Mouse (Mus musculus) intestine, embryonic 14.5 days (tissue): Measurements from ENCODE around the gene Crat. TPM values are rescaled to one million over a fixed set of nuclear protein-coding genes. Genes with fewer than 3 reads are reported as not detected.
A peak's percentile ranks its signal among the peaks of the same experiment; 100 is the strongest.

Experiments
- ATAC-seq: fragments of 200-750 bp; cut with Nextera tagmentation; replicated peaks from 2 replicates; pipeline ENCODE4 v1.8.0; 2017; ENCODE audit warnings: low read depth, moderate number of reproducible peaks, moderate TSS enrichment, moderate library complexity; ENCODE audit not compliant: low FRiP score, low TSS enrichment
- DNase-seq: peaks from one replicate; pipeline ENCODE4 v3.0.0-alpha.2; 2018; ENCODE audit warnings: low spot score
- H3K27ac ChIP-seq: fragments of 300-500 bp; sonication (generic); 2 replicates; pipeline ENCODE4 v1.5.1; 2014; ENCODE audit warnings: low read depth, mild to moderate bottlenecking, control low read depth
- H3K27me3 ChIP-seq: fragments of 300-500 bp; sonication (generic); replicated peaks from 2 replicates; pipeline ENCODE4 v1.6.1; 2014; ENCODE audit warnings: low read length, control low read depth; ENCODE audit not compliant: control insufficient read depth, insufficient read depth
- H3K36me3 ChIP-seq: fragments of 300-500 bp; sonication (generic); 2 replicates; pipeline ENCODE4 v1.6.1; 2014; ENCODE audit warnings: low read length, control low read depth; ENCODE audit not compliant: control insufficient read depth, insufficient read depth
- H3K4me1 ChIP-seq: fragments of 300-500 bp; sonication (generic); replicated peaks from 2 replicates; pipeline ENCODE4 v1.6.1; 2014; ENCODE audit warnings: low read length, control low read depth, mixed read lengths; ENCODE audit not compliant: control insufficient read depth, insufficient read depth
- H3K4me2 ChIP-seq: fragments of 300-500 bp; sonication (generic); 2 replicates; pipeline ENCODE4 v1.6.1; 2014; ENCODE audit warnings: low read length
- H3K4me3 ChIP-seq: fragments of 300-500 bp; sonication (generic); 2 replicates; pipeline ENCODE4 v1.5.1; 2014; ENCODE audit warnings: low read depth, low read length, control low read depth, mixed read lengths
- H3K9ac ChIP-seq: fragments of 300-500 bp; sonication (generic); 2 replicates; pipeline ENCODE4 v1.6.1; 2014; ENCODE audit warnings: mild to moderate bottlenecking, low read length
- H3K9me3 ChIP-seq: fragments of 300-500 bp; sonication (generic); 2 replicates; pipeline ENCODE4 v1.6.1; 2016; ENCODE audit warnings: low read length, control low read depth; ENCODE audit not compliant: control insufficient read depth
- WGBS: fragments of 180-500 bp; shearing (Covaris S2); extraction: QIAGEN DNeasy Blood & Tissue Kit; methylation state at CpG from one replicate; pipeline ENCODE4 v1.1.7; 2014; 5-methylcytosine and 5-hydroxymethylcytosine counted together
- polyA plus RNA-seq: library from polyadenylated mRNA; unstranded; fragments of >200 nt; fragmentation: Nextera tagmentation; extraction: Ambion mirVana; gene quantifications from 2 replicates; pipeline ENCODE4 v1.2.1, GENCODE M21; 2014

The Crat gene
- 22.6 and 25.3 TPM in 2 replicates for polyA plus RNA-seq

DNA sequence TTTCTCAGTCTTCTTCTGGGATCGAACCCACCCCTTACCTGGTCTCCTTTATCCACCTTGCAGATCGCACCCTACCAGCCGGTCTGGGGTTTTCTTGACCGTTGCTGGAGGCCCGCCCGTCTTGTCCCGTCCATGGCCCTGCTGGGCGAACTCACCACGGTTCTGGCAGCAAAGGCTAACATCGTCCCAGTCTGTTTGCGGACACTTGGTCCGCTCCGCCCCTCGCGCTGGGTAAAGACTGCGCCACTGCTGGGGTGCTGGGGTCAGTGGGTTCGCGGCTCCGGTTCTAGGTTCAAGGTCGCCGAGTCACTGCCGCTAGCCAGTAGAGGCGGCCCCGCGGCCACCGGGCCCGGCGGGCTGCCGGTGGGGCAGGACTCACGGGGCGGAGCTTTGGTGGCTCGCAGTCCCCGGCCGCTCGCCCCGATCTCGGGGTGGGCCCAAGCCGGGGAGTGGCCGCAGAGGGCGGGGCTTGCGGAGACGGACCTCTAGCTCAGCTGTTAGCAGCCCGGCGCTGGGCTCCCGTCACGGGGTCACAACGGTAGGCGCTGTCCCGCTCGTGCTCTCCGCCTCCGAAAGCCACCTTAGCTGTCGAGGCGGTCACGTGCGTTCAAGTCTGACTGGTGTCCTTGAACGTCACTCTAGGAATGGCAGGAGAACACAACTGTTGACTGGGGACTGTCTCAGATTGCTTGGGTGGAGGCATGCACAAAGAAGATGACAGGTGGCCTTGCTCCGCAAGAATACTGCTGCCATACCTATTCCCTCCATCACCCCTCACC, at the start of gene Crat:
Gene Crat (minus strand): TSS at position 657 of the 779 bp plus-strand sequence.
- DNase-seq (peak; percentile 82), ATAC-seq (peak; percentile 93)
- Histone ChIP-seq H3K27me3 (no peaks in the 10 kb centered on the region), H3K27ac (peak within 1 kb of the TSS; percentile 95), H3K4me2 (peak within 1 kb of the TSS; percentile 85), H3K9ac (peak within 1 kb of the TSS; percentile 85), H3K4me1 (peaks cover 26% of the 10 kb centered on the region), H3K4me3 (peak within 1 kb of the TSS; percentile 67), H3K9me3 (no peaks in the 10 kb centered on the region), H3K36me3 (0 out of 2 replicates have a peak, but pooled peaks cover 6% of the 10 kb centered on the region)
- 1% methylated on average over 57 of the region's 58 CpGs for WGBS

DNA sequence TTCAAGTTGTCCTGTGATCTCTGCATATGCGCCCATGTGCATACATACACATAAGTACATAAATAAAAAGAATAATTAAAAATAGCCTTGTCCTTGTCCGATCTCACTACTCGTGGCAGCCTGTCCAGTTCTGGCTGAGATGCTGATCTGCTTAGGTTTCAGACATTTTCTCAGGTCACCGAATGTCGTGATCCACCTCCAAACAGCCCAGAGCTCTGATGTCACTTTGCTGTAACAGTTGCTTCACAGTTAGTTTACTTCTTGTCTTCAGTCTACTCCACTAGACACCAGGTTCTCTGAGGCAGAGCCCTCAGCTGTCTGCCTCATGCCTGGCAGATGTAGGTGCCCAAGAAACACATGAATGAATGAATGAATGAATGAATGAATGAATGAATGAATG, 48.8 kb upstream of the Crat start:
- Histone ChIP-seq H3K27ac (peak overlapping the region; percentile 62; the same call in 1 of the 2 replicates), H3K36me3 (no peaks in the 10 kb centered on the region), H3K9ac (peak overlapping the region; percentile 25; the same call in 1 of the 2 replicates), H3K4me3 (peak overlapping the region; percentile 16; the same call in 1 of the 2 replicates), H3K9me3 (no peaks in the 10 kb centered on the region), H3K4me2 (peak overlapping the region; percentile 43), H3K4me1 (peaks cover 26% of the 10 kb centered on the region), H3K27me3 (no peaks in the 10 kb centered on the region)
- 55% methylated on average over 5 of the region's 5 CpGs for WGBS
- no peak for DNase-seq
- ATAC-seq: no peak

DNA sequence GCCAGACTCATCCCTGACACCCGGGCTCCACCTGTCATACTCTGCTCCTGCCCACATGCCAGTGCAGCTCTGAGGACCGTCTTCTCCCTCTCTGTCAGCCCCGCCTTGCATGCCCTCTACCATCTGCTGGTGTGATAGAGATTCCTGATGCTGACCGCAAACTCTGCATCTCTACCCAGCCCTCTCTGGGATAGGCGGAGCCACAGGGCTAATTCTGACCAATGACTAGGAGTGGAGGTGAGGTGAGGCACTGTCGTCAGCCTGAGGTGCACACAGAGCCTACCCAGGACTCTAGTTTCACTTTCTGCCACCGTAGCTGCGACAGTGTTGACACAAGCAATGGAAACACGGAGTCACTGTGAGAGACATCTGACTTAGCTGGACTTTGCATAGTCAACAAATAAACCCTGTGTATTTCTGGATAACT, 48.3 kb upstream of the Crat start:
- Histone ChIP-seq H3K9me3 (no peaks in the 10 kb centered on the region), H3K9ac (peak overlapping the region; percentile 25; the same call in 1 of the 2 replicates), H3K36me3 (0 out of 2 replicates have a peak, but pooled peaks cover 2% of the 10 kb centered on the region), H3K4me2 (peak overlapping the region; percentile 43), H3K27me3 (no peaks in the 10 kb centered on the region), H3K4me3 (peak overlapping the region; percentile 16), H3K27ac (peak overlapping the region; percentile 62), H3K4me1 (peaks cover 22% of the 10 kb centered on the region)
- DNase-seq (peak; percentile 77), ATAC-seq (peak; percentile 88)
- 1% methylated on average over 9 of the region's 9 CpGs for WGBS

DNA sequence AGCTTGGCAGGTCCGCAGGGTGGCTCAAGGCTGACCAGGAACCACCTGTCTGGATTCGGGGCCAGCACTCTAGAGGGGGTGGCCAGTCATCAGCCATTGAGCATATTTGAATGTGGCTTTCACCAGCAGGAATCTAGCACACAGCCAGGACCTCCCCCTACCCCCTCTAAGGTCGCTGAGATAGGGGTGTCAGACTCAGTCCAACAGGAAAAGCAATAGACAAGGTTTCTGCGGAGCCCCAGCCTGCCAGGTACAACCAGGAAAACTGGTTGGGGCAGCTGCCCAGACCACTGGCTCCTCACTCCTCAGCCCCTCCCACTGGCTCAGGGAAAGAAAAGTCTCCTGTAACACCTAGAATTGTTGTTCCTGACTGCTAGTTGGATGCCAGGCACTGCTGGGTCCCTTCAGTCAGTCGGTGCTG, 47.7 kb upstream of the Crat start:
- Histone ChIP-seq H3K9ac (no peak overlapping the region), H3K4me1 (peaks cover 22% of the 10 kb centered on the region), H3K9me3 (no peaks in the 10 kb centered on the region), H3K4me3 (no peak overlapping the region), H3K27ac (peak overlapping the region; percentile 62), H3K27me3 (no peaks in the 10 kb centered on the region), H3K4me2 (peak overlapping the region; percentile 43), H3K36me3 (0 out of 2 replicates have a peak, but pooled peaks cover 4% of the 10 kb centered on the region)
- ATAC-seq (peak; percentile 67), DNase-seq (peak; percentile 75)
- 7% methylated on average over 5 of the region's 5 CpGs for whole genome bisulfite sequencing

DNA sequence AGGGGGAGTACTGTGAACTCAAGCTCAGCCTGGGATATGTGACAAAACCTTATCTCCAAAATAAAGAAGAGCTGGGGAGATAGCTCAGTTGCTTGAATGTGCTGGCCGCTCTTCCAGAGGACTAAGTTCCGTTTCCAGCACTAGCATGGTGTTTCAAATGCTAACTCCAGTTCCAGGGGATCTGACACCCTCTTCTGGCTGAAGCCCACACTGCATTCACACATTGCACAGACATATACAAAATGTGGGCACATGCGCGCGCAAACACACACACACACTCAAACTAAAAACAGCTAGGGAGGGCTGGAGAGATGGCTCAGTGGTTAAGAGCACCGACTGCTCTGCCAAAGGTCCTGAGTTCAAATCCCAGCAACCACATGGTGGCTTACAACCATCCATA, 43.6 kb upstream of the Crat start:
- Histone ChIP-seq H3K36me3 (peaks cover 9% of the 10 kb centered on the region; the same call in 1 of the 2 replicates), H3K9me3 (no peaks in the 10 kb centered on the region), H3K4me2 (no peak overlapping the region), H3K4me3 (no peak overlapping the region), H3K4me1 (peaks cover 15% of the 10 kb centered on the region), H3K9ac (no peak overlapping the region), H3K27me3 (no peaks in the 10 kb centered on the region), H3K27ac (no peak overlapping the region)
- DNase-seq (no peak), ATAC-seq (no peak)
- 84% methylated on average over 6 of the region's 6 CpGs for WGBS

DNA sequence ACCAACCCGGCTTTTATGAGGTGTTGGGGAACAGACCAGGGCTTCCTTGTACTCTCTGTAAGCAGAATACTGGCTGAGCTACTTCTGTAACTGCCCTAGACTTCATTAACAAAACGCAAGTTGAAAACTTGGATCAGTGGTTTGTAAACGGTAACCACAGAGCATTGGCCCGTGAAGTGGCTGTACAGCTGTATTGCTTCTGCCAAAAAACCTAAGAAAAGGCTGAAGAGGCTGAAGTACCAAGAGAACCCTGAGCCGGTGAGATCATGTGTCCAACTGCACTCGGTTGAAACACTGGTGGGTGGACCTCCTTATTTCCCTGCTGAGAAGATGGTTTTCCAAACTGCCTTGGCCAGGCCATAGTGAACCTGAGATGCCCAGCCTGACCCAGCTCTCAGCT, 42.7 kb upstream of the Crat start:
- H3K27ac ChIP-seq: no peak overlapping the region
- no peak overlapping the region for H3K4me3 ChIP-seq
- H3K4me1 ChIP-seq: peaks cover 6% of the 10 kb centered on the region

DNA sequence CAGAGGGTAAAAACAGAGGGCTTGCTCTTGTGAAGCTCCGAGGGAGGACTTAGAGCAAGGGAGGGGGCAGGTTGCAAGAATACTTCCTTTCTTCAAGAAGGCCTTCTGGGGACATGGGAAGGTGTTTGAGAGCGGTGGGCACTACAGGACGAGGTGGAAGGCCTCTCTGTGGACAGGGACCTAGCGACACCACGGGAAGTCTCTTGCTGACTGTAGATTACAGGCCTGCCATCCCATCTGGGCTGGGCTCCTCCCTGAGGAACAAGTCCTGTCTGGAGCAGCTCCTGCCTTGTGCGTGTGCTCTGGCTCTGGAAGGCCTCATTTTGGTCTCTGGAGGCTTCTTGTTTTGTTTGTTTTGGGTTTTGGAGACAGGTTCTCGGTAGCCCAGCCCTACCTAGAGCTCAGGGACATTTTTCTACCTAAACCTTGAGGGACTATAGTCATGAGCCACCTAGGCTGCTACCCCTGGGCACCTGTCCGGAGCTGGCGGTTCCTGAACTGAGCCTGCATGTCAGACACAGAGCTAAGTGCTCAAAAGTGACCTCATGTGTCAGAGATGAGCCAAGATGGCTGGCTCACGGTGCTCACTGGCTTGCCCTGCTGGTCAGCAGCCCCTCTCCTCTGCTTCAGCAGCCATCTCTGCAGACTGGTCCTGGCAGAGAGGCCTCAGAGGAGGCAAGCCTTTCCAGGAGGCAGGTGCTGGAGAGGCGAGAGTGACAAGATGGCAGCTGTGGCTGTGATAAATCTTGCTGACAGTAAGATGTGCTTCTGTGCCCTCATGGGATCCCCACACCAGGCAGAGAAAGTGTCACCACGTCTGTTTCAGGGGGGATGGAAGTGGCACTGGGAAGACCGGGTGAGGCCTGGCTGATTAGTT, 40.7 kb upstream of the Crat start:
- no peak overlapping the region for H3K9ac ChIP-seq
- ATAC-seq (no peak), DNase-seq (no peak)
- H3K4me3 ChIP-seq: no peak overlapping the region
- H3K9me3 ChIP-seq: no peaks in the 10 kb centered on the region
- H3K27ac ChIP-seq: no peak overlapping the region
- no peaks in the 10 kb centered on the region for H3K27me3 ChIP-seq
- no peak overlapping the region for H3K4me2 ChIP-seq
- WGBS: 68% methylated on average over 13 of the region's 13 CpGs
- H3K4me1 ChIP-seq: no peaks in the 10 kb centered on the region
- peaks cover 22% of the 10 kb centered on the region; the same call in 1 of the 2 replicates for H3K36me3 ChIP-seq

More for the DNA sequence above, 42.7 kb upstream of the Crat start:
- peaks cover 13% of the 10 kb centered on the region; the same call in 1 of the 2 replicates for H3K36me3 ChIP-seq
- H3K9me3 ChIP-seq: no peaks in the 10 kb centered on the region
- 81% methylated on average over 6 of the region's 6 CpGs for WGBS
- ATAC-seq (no peak), DNase-seq (no peak)
- H3K9ac ChIP-seq: no peak overlapping the region
- H3K27me3 ChIP-seq: no peaks in the 10 kb centered on the region
- H3K4me2 ChIP-seq: no peak overlapping the region

DNA sequence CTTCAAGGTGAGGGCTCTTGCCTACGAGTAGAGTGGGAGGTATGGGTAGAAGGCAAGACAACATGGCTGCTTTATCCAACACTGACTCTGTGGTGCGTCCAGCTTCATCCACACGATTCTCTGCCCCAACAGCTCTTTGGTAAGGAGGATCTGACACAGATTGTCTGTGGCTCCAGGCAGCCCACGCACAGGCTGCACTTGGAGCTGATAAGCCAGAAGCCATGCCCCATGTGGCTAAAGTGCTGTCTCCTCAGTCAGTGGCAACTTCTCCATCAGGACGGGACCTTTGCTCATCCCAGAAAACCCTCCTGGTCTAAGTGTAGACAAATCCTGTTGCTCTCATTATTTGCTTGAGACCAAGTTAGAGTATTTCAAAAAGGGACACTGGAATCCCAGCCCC, 39.0 kb upstream of the Crat start:
- Histone ChIP-seq H3K27me3 (no peaks in the 10 kb centered on the region), H3K4me3 (no peak overlapping the region), H3K36me3 (peaks cover 25% of the 10 kb centered on the region), H3K27ac (no peak overlapping the region), H3K9ac (no peak overlapping the region), H3K4me2 (no peak overlapping the region), H3K9me3 (0 out of 2 replicates have a peak, but pooled peaks cover 7% of the 10 kb centered on the region), H3K4me1 (no peaks in the 10 kb centered on the region)
- 81% methylated on average over 5 of the region's 5 CpGs for WGBS
- no peak for ATAC-seq
- no peak for DNase-seq
